Mouse (Mus musculus): ENCODE data around the gene Olfr229. TPM values are rescaled to one million over a fixed set of nuclear protein-coding genes. Genes with fewer than 3 reads are reported as not detected.
"Not testable (repeated sequence)": the region's sequence is repeated elsewhere in the genome, so short reads cannot be mapped to it uniquely, and the experiment has no call there.

Olfr229 gene
- not detected in 2 replicates for polyA plus RNA-seq (2015; fragmentation: Nextera tagmentation; extraction: Ambion mirVana)

- Histone ChIP-seq H3K9me3 (no peaks in the 10 kb centered on the region), H3K4me1 (replicated peaks) (no peaks in the 10 kb centered on the region), H3K4me3 (no peak within 1 kb of the TSS), H3K9ac (no peak within 1 kb of the TSS), H3K27me3 (no peaks in the 10 kb centered on the region), H3K4me2 (no peak within 1 kb of the TSS), H3K27ac (replicated peaks) (no peak within 1 kb of the TSS), H3K36me3 (no peaks in the 10 kb centered on the region)
- ATAC-seq (ENCODE audit: low read depth) = no peak
- WGBS = 72% methylated on average over 2 of the region's 2 CpGs
Measured at GRCm38 (mm10) chr9:39907036-39907435, at the start of gene Olfr229. TSS of gene Olfr229 (plus strand) at chr9:39907336.

- no peak for ATAC-seq (ENCODE audit: low read depth)
- Histone ChIP-seq H3K4me3 (no peak within 1 kb of the TSS), H3K4me1 (replicated peaks) (no peaks in the 10 kb centered on the region), H3K27me3 (no peaks in the 10 kb centered on the region), H3K36me3 (no peaks in the 10 kb centered on the region), H3K9me3 (no peaks in the 10 kb centered on the region), H3K9ac (no peak within 1 kb of the TSS), H3K27ac (replicated peaks) (no peak within 1 kb of the TSS), H3K4me2 (no peak within 1 kb of the TSS)
- 73% methylated on average over 2 of the region's 2 CpGs for WGBS
Measured at GRCm38 (mm10) chr9:39866122-39866521, 41.0 kb upstream of the Olfr229 start, which contains the start of gene Olfr972. TSS of gene Olfr972 (plus strand) at chr9:39866422.

GRCm38 (mm10) chr9:39871986-39872385 lies 35.1 kb upstream of the Olfr229 start:
- H3K9ac ChIP-seq; H3K36me3 ChIP-seq; ATAC-seq (ENCODE audit: low read depth); H3K27ac ChIP-seq (replicated peaks); H3K4me3 ChIP-seq; H3K9me3 ChIP-seq; H3K4me1 ChIP-seq (replicated peaks); H3K27me3 ChIP-seq; H3K4me2 ChIP-seq: not testable (repeated sequence)
- 88% methylated on average over 1 of the region's 1 CpGs for WGBS

- H3K9ac ChIP-seq; H3K9me3 ChIP-seq; H3K4me1 ChIP-seq (replicated peaks); H3K36me3 ChIP-seq; H3K27me3 ChIP-seq; H3K4me2 ChIP-seq; H3K4me3 ChIP-seq; H3K27ac ChIP-seq (replicated peaks): not testable (repeated sequence)
- peak; percentile 89 for ATAC-seq (ENCODE audit: low read depth)
- WGBS = no CpG with 5 or more reads among the region's 4 CpGs
Measured at GRCm38 (mm10) chr9:39877541-39878396, 29.4 kb upstream of the Olfr229 start.

- H3K27me3 ChIP-seq = no peaks in the 10 kb centered on the region
- no peak overlapping the region for H3K4me3 ChIP-seq
- no peak overlapping the region for H3K27ac ChIP-seq (replicated peaks)
- H3K36me3 ChIP-seq = no peaks in the 10 kb centered on the region
- no peak for ATAC-seq (ENCODE audit: low read depth)
- no peak overlapping the region for H3K9ac ChIP-seq
- H3K4me1 ChIP-seq (replicated peaks) = no peaks in the 10 kb centered on the region
- WGBS = 87% methylated on average over 6 of the region's 6 CpGs
- no peak overlapping the region for H3K4me2 ChIP-seq
- H3K9me3 ChIP-seq = no peaks in the 10 kb centered on the region
Measured at GRCm38 (mm10) chr9:39905106-39905505, 2.0 kb upstream of the Olfr229 start.

- no peaks in the 10 kb centered on the region for H3K27me3 ChIP-seq
- H3K9me3 ChIP-seq = no peaks in the 10 kb centered on the region
- no peak for ATAC-seq (ENCODE audit: low read depth)
- no peak overlapping the region for H3K9ac ChIP-seq
- no peaks in the 10 kb centered on the region for H3K4me1 ChIP-seq (replicated peaks)
- no peak overlapping the region for H3K27ac ChIP-seq (replicated peaks)
- no peak overlapping the region for H3K4me2 ChIP-seq
- no peak overlapping the region for H3K4me3 ChIP-seq
- H3K36me3 ChIP-seq = no peaks in the 10 kb centered on the region
- WGBS = 89% methylated on average over 3 of the region's 3 CpGs
Measured at GRCm38 (mm10) chr9:39909939-39910338, 2.8 kb downstream of the Olfr229 start.

- H3K27me3 ChIP-seq; H3K9me3 ChIP-seq; H3K36me3 ChIP-seq; H3K4me3 ChIP-seq; H3K9ac ChIP-seq; H3K4me1 ChIP-seq (replicated peaks); H3K27ac ChIP-seq (replicated peaks); H3K4me2 ChIP-seq: not testable (repeated sequence)
- ATAC-seq (ENCODE audit: low read depth) = peak; percentile 77; the same call in 1 of the 2 replicates
- no CpG with 5 or more reads among the region's 4 CpGs for WGBS
Measured at GRCm38 (mm10) chr9:39927975-39928836, 21.1 kb downstream of the Olfr229 start.

- ATAC-seq (ENCODE audit: low read depth) = not testable (repeated sequence)
Measured at GRCm38 (mm10) chr9:39928837-39929236, 21.7 kb downstream of the Olfr229 start.

GRCm38 (mm10) chr9:39937201-39937600 lies 30.1 kb downstream of the Olfr229 start, which contains the start of gene Olfr974:
TSS of gene Olfr974 (plus strand) at chr9:39937501.
- WGBS = 85% methylated on average over 1 of the region's 1 CpGs
- no peak within 1 kb of the TSS for H3K4me3 ChIP-seq

More at GRCm38 (mm10) chr9:39928837-39929236, 21.7 kb downstream of the Olfr229 start:
- not testable (repeated sequence) for H3K36me3 ChIP-seq; H3K4me1 ChIP-seq (replicated peaks); H3K4me3 ChIP-seq; H3K27me3 ChIP-seq; H3K27ac ChIP-seq (replicated peaks); H3K9me3 ChIP-seq; H3K9ac ChIP-seq; H3K4me2 ChIP-seq
- 51% methylated on average over 1 of the region's 1 CpGs for WGBS

GRCm38 (mm10) chr9:39951946-39952345 lies 44.8 kb downstream of the Olfr229 start, which contains the start of gene Olfr975:
TSS of gene Olfr975 (minus strand) at chr9:39952046.
- Histone ChIP-seq H3K4me3 (no peak within 1 kb of the TSS), H3K4me2 (no peak within 1 kb of the TSS), H3K9me3 (no peaks in the 10 kb centered on the region), H3K27ac (replicated peaks) (no peak within 1 kb of the TSS), H3K36me3 (no peaks in the 10 kb centered on the region), H3K9ac (no peak within 1 kb of the TSS), H3K27me3 (no peaks in the 10 kb centered on the region), H3K4me1 (replicated peaks) (no peaks in the 10 kb centered on the region)
- ATAC-seq (ENCODE audit: low read depth) = no peak
- WGBS = 63% methylated on average over 1 of the region's 1 CpGs

More at GRCm38 (mm10) chr9:39937201-39937600, 30.1 kb downstream of the Olfr229 start, which contains the start of gene Olfr974:
- no peak within 1 kb of the TSS for H3K9ac ChIP-seq
- H3K27me3 ChIP-seq = no peaks in the 10 kb centered on the region
- H3K36me3 ChIP-seq = no peaks in the 10 kb centered on the region
- 0 out of 2 replicates have a peak, but pooled peaks cover 7% of the 10 kb centered on the region for H3K9me3 ChIP-seq
- no peak within 1 kb of the TSS for H3K4me2 ChIP-seq
- no peak within 1 kb of the TSS for H3K27ac ChIP-seq (replicated peaks)
- no peak for ATAC-seq (ENCODE audit: low read depth)
- H3K4me1 ChIP-seq (replicated peaks) = no peaks in the 10 kb centered on the region

GRCm38 (mm10) chr9:39961033-39961432 lies 53.9 kb downstream of the Olfr229 start, which contains the start of gene Olfr976:
TSS of gene Olfr976 (minus strand) at chr9:39961133.
- not testable (repeated sequence) for H3K4me1 ChIP-seq (replicated peaks); H3K27me3 ChIP-seq; H3K4me2 ChIP-seq

More at GRCm38 (mm10) chr9:39961033-39961432, 53.9 kb downstream of the Olfr229 start, which contains the start of gene Olfr976:
- not testable (repeated sequence) for ATAC-seq (ENCODE audit: low read depth); H3K9ac ChIP-seq; H3K4me3 ChIP-seq; H3K9me3 ChIP-seq; H3K27ac ChIP-seq (replicated peaks); H3K36me3 ChIP-seq
- WGBS = 81% methylated on average over 6 of the region's 9 CpGs

Measured in neural tube, embryonic 13.5 days (tissue).